Mouse (Mus musculus) gastrocnemius, adult 2 months (tissue): Measurements from ENCODE around the gene Clns1a. TPM values are rescaled to one million over a fixed set of nuclear protein-coding genes. Genes with fewer than 3 reads are reported as not detected.

Experiments used
- DNase-seq: peaks from one replicate; pipeline ENCODE4 v3.0.0; 2022
- H3K27ac ChIP-seq: fragments of 200-600 bp; 2 replicates; pipeline ENCODE4 v1.8.1; 2022; ENCODE audit warnings: mild to moderate bottlenecking
- H3K4me3 ChIP-seq: fragments of 200-600 bp; 2 replicates; pipeline ENCODE4 v1.8.1; 2022; ENCODE audit warnings: mild to moderate bottlenecking, moderate library complexity
- CTCF ChIP-seq: fragments of 200-600 bp; IDR thresholded peaks from 2 replicates; pipeline ENCODE4 v1.8.1; 2022; ENCODE audit warnings: antibody characterized with exemption, mild to moderate bottlenecking, moderate library complexity
- intact Hi-C: fragments of 180-260 bp; cut with DNase I; formaldehyde crosslinking; loops from one replicate; pipeline ENCODE4 v1.15.1; 2025
- long read RNA-seq, 2 experiments: library from polyadenylated mRNA; stranded (forward); transcript quantifications; one replicate each; pipeline ENCODE4 v2.0.0; 2021
- total RNA-seq, 2 experiments: library from RNA; stranded (reverse); gene quantifications; 2 replicates each; pipeline ENCODE4 v1.2.3; 2021

The Clns1a gene
- total RNA-seq = 10 to 100 TPM; 29.5 to 35.1 TPM
- long read RNA-seq, experiment 1, transcript Clns1a-201 (7 exons, 1,504 nt) = major isoform, 51 of 58 reads
- long read RNA-seq, experiment 1, transcript Clns1a-203 (1 exons, 3,002 nt) = minor isoform, 6 of 58 reads
- long read RNA-seq, experiment 1, partial matches to known transcripts = 1 of 58 reads
- long read RNA-seq, experiment 1, other reads (novel, unspliced or antisense) = 0 of 58 reads
- long read RNA-seq, experiment 2, transcript Clns1a-203 (1 exons, 3,002 nt) = minor isoform, 5 of 42 reads
- long read RNA-seq, experiment 2, transcript Clns1a-201 (7 exons, 1,504 nt) = major isoform, 37 of 42 reads
- long read RNA-seq, experiment 2, partial matches to known transcripts = 0 of 42 reads
- long read RNA-seq, experiment 2, other reads (novel, unspliced or antisense) = 0 of 42 reads

GRCm38 (mm10) chr7:97696506-97697254 is at the start of gene Clns1a:
Gene Clns1a, plus strand, starts transcription at chr7:97696634.
- intact Hi-C loops = loop anchor here (5.0 kb wide), 1 partner anchor 119 kb away; the partner anchor contains the start of genes Aamdc and Rsf1
- no peak for TF ChIP-seq CTCF
- DNase-seq = peak; percentile 95
- Histone ChIP-seq H3K27ac (peak within 1 kb of the TSS; percentile 90), H3K4me3 (peak within 1 kb of the TSS; percentile 100)

GRCm38 (mm10) chr7:97647656-97648055 is 48.8 kb upstream of the Clns1a start:
- TF ChIP-seq CTCF = no peak
- Histone ChIP-seq H3K4me3 (no peak overlapping the region), H3K27ac (no peak overlapping the region)
- intact Hi-C loops = no loop called here
- no peak for DNase-seq

GRCm38 (mm10) chr7:97650729-97651128 is 45.7 kb upstream of the Clns1a start:
- intact Hi-C loops = loop anchor here (5.0 kb wide), 1 partner anchor 73 kb away; the partner anchor contains the start of genes Aamdc and Rsf1
- Histone ChIP-seq H3K4me3 (no peak overlapping the region), H3K27ac (no peak overlapping the region)
- no peak for TF ChIP-seq CTCF
- DNase-seq = no peak

- peak; percentile 40 for TF ChIP-seq CTCF
- intact Hi-C loops = no loop called here
- DNase-seq = peak; percentile 21
- Histone ChIP-seq H3K27ac (no peak overlapping the region), H3K4me3 (no peak overlapping the region)
Measured at GRCm38 (mm10) chr7:97656144-97656543, 40.3 kb upstream of the Clns1a start.

- TF ChIP-seq CTCF = no peak
- no peak overlapping the region for H3K27ac ChIP-seq
- intact Hi-C loops = no loop called here
- DNase-seq = no peak
- H3K4me3 ChIP-seq = no peak overlapping the region
Measured at GRCm38 (mm10) chr7:97661634-97662033, 34.8 kb upstream of the Clns1a start.

- H3K4me3 ChIP-seq = no peak overlapping the region
- peak; percentile 73 for TF ChIP-seq CTCF
- no peak for DNase-seq
- intact Hi-C loops = loop anchor here (2.0 to 5.0 kb wide), 2 partner anchors 102 to 252 kb away; partner anchors contain the start of genes Aamdc and Rsf1
- no peak overlapping the region for H3K27ac ChIP-seq
Measured at GRCm38 (mm10) chr7:97679239-97679638, 17.2 kb upstream of the Clns1a start.

- no peak overlapping the region for H3K27ac ChIP-seq
- no peak overlapping the region for H3K4me3 ChIP-seq
- no peak for DNase-seq
- intact Hi-C loops = no loop called here
- no peak for TF ChIP-seq CTCF
Measured at GRCm38 (mm10) chr7:97687831-97688230, 8.6 kb upstream of the Clns1a start.

- Histone ChIP-seq H3K27ac (no peak overlapping the region), H3K4me3 (peak overlapping the region; percentile 100)
- TF ChIP-seq CTCF = no peak
- DNase-seq = no peak
- intact Hi-C loops = loop anchor here (5.0 kb wide), 1 partner anchor 118 kb away; the partner anchor contains the start of genes Aamdc and Rsf1
Measured at GRCm38 (mm10) chr7:97695441-97695840, 993 bp upstream of the Clns1a start.

GRCm38 (mm10) chr7:97696133-97696505 is 315 bp upstream of the Clns1a start:
- peak overlapping the region; percentile 100 for H3K4me3 ChIP-seq
- no peak for TF ChIP-seq CTCF
- intact Hi-C loops = loop anchor here (5.0 kb wide), 1 partner anchor 119 kb away; the partner anchor contains the start of genes Aamdc and Rsf1
- peak overlapping the region; percentile 90 for H3K27ac ChIP-seq
- peak; percentile 39 for DNase-seq

GRCm38 (mm10) chr7:97700173-97700572 is 3.7 kb downstream of the Clns1a start:
- intact Hi-C loops = no loop called here
- TF ChIP-seq CTCF = no peak

GRCm38 (mm10) chr7:97701106-97701505 is 4.7 kb downstream of the Clns1a start:
- no peak overlapping the region for H3K4me3 ChIP-seq
- H3K27ac ChIP-seq = no peak overlapping the region
- intact Hi-C loops = no loop called here
- TF ChIP-seq CTCF = no peak
- no peak for DNase-seq

More at GRCm38 (mm10) chr7:97700173-97700572, 3.7 kb downstream of the Clns1a start:
- no peak overlapping the region for H3K4me3 ChIP-seq
- no peak overlapping the region for H3K27ac ChIP-seq
- no peak for DNase-seq

GRCm38 (mm10) chr7:97707123-97707522 is 10.7 kb downstream of the Clns1a start:
- DNase-seq = peak; percentile 55
- intact Hi-C loops = no loop called here

GRCm38 (mm10) chr7:97707809-97708208 is 11.4 kb downstream of the Clns1a start:
- intact Hi-C loops = no loop called here
- no peak for TF ChIP-seq CTCF
- H3K4me3 ChIP-seq = no peak overlapping the region
- no peak for DNase-seq
- no peak overlapping the region; the same call in 1 of the 2 replicates for H3K27ac ChIP-seq

More at GRCm38 (mm10) chr7:97707123-97707522, 10.7 kb downstream of the Clns1a start:
- no peak overlapping the region for H3K4me3 ChIP-seq
- no peak for TF ChIP-seq CTCF
- H3K27ac ChIP-seq = peak overlapping the region; percentile 4; the same call in 1 of the 2 replicates
